Mouse (Mus musculus) embryo, embryonic 9.5 days (tissue): ENCODE results near the gene Acr.
A peak's percentile ranks its signal among the peaks of the same experiment; 100 is the strongest.

Source experiments
- DNase-seq: peaks from one replicate; pipeline ENCODE4 v3.0.0-alpha.2; 2017; ENCODE audit errors: extremely low spot score

Acr gene

DNA sequence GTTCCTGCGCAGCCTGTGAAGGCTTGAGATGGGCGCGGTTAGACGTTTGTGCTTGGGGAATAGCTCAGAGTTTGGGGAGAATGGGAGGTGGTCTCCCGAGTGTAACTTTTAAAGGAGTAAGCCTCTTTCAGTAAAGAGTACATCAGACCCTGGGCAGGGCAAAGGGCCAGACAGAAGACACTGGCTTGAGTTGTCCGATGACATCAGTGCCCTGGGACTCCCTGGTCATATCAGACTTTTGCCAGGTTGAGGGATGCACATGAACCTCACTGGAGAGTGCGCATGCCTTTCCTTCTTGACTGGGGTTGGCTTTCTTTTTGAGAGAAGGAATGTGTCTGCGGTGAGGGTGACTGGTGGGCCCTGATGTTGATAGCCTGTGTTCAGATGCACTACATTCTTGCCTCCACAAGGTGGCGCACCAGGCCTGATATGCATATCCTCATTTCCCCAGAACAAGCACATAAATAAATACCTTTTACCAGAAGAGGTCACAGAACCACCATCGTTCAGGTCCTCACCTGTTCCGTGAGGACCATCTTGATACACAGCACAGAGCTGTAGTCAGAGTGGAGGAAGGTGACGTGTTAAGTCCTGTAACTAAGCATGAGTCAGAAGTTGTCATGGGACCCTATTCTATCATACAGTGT, 54.3 kb downstream of the Acr start:
- peak; percentile 48 for DNase-seq

DNA sequence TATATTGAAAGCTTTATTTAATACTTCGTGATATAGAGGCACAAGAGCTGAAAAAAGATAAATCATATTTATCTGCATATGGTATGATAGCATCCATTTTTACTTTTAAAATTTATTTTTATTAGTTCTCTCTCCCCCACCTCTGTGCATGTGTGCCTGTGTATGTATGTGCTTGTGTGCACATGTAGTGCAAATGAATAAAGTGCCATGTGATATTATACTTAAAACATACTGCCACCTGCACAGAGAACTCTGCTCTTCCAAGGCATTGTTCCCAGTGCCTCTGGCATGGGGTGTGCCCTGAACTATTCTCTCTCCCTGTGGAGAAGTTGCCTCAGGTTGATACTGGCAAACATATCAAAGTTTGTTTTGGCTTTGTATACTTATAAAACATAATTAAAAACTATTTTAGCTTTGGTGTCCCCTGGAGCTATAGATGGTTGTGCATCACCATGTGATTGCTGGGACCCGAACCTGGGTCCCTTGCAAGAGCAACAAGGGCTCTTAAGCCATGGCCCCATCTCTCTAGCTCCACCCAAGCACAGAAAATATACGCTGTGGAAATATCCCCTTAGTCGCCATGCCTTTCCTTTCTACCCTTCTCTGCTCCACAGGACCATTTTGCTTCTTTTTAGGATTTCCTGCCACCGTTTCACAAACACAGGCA, 55.0 kb downstream of the Acr start:
- DNase-seq = no peak

DNA sequence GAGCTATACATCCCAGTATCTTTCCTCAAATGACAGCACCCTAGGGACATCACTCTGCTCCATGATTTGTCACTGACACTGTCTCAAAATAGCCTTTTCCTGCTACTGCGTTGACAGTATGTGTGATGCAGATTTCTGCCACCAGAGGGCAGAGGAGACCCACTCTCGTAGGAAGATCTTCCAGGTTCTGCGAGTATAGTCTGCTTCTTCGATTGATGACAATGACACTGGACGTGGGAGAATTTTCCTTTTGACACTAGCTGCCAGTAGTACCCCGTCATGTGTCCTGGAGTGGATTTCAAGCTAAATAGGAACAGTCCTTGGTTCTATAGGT, 55.5 kb downstream of the Acr start:
- peak; percentile 74 for DNase-seq
